Mouse (Mus musculus) kidney, adult 2 months (tissue): ENCODE measurements around the gene Pdcd1lg2.

Experiments used
- CTCF ChIP-seq: fragments of 200-500 bp; conservative IDR thresholded peaks from 2 replicates; pipeline ENCODE4 v1.5.1; 2011; ENCODE audit warnings: low read depth, mild to moderate bottlenecking, control low read depth, low read length, moderate library complexity, mixed read lengths; ENCODE audit not compliant: insufficient read depth, insufficient read length
- POLR2A ChIP-seq: fragments of 200-500 bp; IDR thresholded peaks from one replicate; pipeline ENCODE4 v1.6.1; 2011; ENCODE audit warnings: low read depth, low read length, control low read depth

DNA sequence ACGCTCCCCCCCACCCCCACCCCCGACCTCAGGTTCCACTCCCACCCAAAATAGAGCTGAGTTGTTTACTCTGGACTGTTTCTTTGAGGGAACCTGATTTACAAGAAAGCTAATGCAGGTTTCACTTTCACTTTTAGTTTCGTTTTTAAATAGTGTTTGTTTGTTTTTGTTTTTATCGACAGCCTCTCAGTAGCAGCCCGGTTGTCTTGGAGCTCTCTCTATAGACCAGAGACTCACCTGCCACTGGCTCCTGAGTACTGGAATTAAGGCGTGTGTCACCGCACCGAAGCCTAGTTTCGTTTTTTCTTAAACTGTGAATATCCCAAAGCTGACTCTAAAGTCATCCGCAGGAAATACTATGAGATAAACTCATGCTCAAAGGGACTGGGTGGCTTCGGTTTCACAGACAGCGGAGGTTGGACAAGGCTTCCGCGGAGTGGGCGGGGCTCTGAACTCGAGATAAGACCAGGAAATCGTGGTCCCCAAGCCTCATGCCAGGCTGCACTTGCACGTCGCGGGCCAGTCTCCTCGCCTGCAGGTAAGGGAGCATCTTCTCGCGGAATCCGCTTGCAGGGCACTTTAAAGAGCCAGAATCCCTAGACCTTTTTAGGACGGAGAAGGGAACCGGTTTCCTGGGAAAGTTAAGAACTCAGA lies 43.6 kb upstream of the Pdcd1lg2 start, which contains the start of the genes Plgrkt and Cd274:
- TF ChIP-seq POLR2A (no peak), CTCF (no peak)
